Mouse (Mus musculus) heart, adult 2 months (tissue): ENCODE measurements around the gene F2rl1.

Experiments used
- CTCF ChIP-seq: fragments of 200-600 bp; IDR thresholded peaks from 2 replicates; pipeline ENCODE4 v1.8.1; 2022; ENCODE audit warnings: antibody characterized with exemption, mild to moderate bottlenecking, moderate library complexity
- POLR2A ChIP-seq: fragments of 200-500 bp; IDR thresholded peaks from 2 replicates; pipeline ENCODE4 v1.6.1; 2011; ENCODE audit warnings: mild to moderate bottlenecking, low read depth, low read length, control low read depth; ENCODE audit not compliant: insufficient read depth

GRCm38 (mm10) chr13:95533640-95534039 lies 8.6 kb upstream of the F2rl1 start:
- TF ChIP-seq CTCF (no peak), POLR2A (no peak)
